Mouse (Mus musculus): ENCODE measurements at regions not wholly inside any gene's neighbourhood (a gene's known extent, or its start where the extent isn't known, plus 50 kb on each side); places are given as distances from the start of the nearest gene placed in this dataset.

DNA sequence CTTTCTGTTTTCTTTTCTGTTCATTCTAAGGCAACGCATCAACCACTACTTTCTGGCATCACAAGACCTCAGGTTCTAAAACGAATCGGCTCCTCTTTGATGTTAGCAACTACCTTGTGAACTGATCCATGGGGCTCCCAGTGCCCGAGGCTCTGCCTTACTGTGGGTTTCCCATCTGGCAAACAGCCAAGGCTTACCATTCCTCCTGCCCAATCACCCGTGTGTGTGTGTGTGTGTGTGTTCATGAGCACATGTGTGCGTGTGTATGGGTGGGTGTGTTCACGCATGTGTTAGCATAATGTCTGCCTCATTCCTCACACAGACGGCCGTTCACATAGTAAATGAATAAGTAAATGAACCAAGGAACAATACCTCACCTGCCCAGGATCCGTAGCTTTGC, 138.3 kb upstream of the Lpp start:
- no peak for DNase-seq

DNA sequence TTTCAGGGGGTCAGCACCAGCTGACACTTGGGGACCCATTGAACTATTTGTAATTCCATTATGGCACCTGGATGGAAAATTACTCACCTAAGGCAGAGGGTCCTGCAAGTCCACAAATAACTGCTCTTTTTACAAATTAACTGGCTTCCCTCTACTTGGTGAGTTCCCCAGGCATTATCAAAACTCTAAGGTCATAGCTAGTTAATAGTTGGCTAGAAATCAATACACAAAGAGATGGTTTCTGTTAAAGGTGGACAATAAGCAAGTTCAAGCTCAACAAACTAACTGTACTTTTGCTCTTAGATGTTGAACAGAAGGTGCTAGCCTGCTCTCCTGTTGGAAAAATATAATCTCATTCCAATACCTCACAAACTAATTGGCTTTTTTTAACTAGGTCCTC, 138.7 kb upstream of the Lpp start:
- no peak for DNase-seq

DNA sequence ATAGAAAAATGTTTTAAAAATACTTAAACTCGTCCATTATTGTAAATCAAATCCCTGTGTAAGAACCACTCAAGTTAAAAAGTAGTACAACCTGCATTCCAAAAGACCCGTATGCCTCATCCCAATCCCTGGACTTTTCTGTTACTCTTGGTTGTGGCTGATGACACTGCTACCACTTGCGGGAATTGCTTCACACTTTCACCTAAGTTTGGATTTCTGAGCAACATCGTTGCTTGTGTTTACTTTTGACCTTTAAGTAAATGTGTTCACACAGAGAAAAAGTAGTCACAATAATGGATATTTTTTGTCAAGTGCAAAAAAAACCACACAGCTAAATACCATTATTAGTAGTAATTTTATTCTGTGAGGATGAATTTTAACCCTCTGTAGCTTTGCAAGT, 139.2 kb upstream of the Lpp start:
- no peak for DNase-seq

DNA sequence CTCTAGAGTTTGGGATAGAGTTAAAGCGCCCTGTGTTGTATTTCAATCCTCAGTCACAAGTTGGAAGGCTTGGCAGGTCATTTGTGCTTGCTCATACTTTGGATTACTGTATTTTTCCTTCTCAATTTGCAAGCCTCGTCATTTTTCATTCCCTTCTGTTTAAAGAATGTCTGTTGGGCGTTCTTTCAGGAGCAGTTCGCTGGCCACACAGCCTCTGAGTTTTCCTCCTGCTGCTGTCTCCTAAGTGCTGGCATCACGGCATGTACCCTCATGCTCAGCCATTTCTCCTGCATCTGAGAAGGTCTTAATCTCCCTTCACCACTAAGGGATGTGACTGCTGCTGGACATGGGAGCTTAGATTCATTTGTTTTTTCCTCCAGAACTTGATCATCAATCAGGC, 146.0 kb upstream of the Lpp start:
- no peak for DNase-seq

GRCm38 (mm10) chr16:24238075-24238555, 155.2 kb upstream of the Lpp start:
- DNase-seq, result no peak

- no peak for DNase-seq
Measured at GRCm38 (mm10) chr16:24237425-24237824, 155.9 kb upstream of the Lpp start.

DNA sequence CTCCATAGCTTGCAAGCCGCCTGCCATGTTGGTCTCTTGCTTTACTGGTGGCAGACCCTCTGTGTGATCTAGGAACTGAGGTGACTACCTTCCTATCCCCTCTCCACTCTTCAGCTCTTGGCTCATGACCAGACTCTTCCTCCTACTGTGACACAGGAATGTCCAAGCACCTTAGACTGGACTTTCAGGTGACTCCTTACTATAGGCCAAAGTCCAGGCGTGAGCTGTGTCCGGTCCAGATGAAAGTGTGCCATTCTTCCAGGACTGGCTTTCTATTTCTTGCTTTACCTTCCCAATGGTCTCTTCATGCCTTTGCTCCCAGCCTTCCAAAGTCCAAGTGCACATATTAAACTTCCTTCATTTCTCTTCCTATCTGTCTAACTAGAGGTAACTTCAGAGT, 156.3 kb upstream of the Lpp start:
- no peak for DNase-seq

DNA sequence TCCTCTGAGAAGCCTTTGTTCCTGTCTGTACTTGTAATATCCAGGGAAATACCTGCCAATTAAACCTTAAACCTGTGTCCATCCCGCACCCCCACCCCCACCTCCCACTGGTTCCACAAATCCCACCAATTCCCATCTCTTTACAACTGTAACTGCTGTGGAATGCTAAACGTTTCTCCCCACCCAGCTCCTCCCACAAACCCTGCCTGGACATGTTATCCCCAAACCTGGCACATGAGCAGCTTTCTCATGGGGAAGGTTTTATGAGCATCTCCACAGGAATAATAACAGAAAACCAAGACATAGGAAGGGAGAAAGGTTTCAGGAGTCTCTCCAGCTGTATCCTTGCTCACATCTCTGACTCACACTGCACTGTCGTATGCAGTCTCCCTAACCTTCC, 156.8 kb upstream of the Lpp start:
- DNase-seq, result no peak

- DNase-seq, result no peak
Measured at GRCm38 (mm10) chr16:24234795-24235194, 158.5 kb upstream of the Lpp start.

GRCm38 (mm10) chr16:24232001-24232530, 161.2 kb upstream of the Lpp start:
- DNase-seq, result no peak

DNA sequence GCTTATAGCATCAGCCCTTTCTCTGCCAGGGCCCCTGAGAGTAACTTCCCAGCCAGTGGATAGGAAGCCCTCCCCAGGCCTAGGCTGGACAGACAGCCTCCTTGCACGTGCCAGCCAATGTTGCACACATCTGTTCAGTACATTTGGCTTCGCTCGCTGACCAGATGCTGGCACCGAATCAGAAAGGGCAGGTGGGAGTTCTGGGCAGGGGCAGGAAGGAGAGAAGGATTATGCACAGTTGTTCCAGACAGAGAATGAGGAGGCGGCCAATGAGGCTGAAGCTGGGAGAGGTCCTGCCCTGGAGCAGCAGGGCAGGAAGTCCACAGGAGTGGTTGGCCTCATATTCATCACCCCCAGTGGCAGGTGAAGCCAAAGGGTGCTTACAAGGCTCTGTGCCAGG, 161.8 kb upstream of the Lpp start:
- no peak for DNase-seq

DNA sequence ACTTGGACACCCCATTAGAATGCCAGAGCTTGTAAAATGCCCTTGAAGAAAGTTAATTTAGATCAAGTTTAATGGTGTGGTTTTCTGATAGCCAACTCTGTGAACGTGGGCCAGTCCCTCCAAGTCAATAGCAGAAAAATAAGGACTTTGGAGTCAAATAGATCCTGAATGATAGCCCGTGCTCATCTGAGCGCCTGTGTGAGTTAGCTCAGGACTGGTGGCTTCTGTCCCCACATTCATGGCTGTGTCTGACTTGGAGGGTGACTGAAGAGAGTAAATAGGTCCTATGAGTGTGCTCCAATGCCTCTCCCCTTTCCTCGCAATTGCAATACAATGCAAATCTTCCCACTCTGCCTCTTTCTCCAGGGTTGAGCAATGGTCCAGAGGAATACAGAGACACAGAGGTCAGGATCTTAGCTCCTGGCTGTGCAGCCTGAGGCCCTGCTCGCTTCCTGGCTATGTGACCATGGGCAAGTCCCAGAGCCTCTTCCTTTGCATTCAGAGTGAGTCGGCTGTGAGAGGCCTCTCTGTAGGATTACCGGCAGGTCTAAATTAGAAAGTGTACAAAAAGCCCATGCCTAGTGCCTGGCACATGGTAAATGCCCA, 164.2 kb upstream of the Lpp start:
- DNase-seq, result no peak

DNA sequence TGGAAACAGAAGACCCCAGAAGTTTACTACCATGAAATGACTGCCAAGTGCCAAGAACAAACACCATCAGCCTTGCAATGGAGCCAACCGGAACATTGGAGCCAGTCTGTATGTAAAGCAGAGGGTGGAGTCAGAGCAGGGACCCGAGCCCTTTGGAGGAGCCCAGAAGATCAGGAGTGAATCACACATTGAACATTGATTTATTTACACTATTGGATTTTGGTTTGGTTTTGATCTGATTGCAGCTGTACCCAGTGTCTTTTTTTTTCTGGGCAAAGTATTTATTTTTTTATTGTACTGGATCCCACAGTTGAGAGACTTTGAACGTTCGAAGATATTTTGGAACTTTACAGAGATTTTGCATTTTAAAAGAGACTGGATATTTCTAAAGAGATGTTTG, 167.4 kb upstream of the Lpp start:
- DNase-seq, result no peak

GRCm38 (mm10) chr16:24225090-24225489, 168.2 kb upstream of the Lpp start:
- no peak for DNase-seq

DNA sequence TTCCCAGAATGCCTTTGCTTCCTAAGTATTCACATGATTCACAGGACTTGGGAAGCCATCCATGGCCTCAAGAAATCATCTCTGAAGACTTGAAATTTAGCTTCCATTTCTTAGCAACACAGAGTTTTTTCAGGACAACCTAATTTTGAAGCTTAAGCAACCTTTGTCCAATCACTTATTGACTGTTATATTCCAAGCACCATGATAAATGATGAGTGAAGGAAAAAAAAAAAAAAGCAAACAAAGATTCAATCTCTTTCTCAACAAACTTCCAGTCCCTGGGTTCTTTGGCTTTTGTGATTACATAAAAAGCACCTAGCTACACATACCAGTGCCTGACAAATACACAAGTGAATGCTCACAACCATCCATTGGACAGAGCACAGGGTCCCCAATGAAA, 169.4 kb upstream of the Lpp start:
- no peak for DNase-seq

- DNase-seq, result no peak
Measured at GRCm38 (mm10) chr16:24223527-24223880, 169.8 kb upstream of the Lpp start.

DNA sequence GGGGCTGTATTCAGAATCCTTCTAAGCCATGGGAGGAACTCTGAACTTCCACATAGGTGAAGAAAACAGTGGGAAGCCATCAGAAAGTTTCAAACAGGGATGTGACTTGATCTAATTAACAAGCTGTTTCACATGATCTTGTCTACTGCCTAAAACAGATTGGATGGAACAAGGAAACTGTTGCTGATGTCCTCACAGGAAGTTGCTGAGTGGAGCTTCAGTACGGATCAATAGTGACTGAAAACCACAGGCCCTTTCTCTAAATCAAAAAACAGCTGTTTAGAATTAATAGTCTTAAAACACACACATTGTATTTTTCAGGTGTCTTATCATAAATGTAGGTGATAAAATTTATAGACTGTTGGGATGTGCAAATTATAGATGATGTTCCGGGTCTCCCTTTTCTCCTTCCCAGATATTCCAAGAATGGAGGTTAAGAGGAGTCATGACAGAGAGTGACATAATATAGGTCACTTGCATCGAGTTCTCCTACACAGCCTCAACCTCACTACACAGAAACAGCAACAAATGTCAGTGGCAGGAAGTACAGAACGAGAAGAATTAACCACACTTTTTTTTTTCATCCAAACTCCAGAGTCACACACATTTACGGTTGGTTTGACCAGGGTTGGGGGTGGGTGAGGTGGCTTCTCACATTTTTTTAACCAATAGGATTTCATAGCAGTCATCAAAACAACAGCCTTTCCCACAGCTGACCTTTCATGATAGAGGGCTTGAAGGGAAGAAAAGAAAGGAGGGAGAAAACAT, 170.4 kb upstream of the Lpp start:
- DNase-seq, result no peak

DNA sequence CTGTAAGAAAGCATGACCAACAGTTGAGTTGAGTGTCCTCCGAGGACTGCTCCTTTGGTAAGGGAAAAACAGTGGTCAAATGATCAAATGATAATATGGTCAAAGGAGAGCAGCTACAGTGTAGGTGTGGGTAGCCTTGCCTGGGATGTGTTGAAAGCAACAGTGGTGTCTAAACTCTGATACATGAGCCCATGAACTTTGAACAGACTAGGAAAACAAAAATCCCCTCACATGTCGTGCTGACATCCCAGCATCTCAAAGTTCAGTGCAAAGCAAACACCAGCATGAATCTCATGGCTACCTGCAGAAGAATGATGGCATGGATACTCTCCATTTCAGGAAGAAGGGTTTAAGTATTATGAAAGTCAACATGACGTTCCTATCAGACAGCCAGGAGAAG, 171.3 kb upstream of the Lpp start:
- no peak for DNase-seq

DNA sequence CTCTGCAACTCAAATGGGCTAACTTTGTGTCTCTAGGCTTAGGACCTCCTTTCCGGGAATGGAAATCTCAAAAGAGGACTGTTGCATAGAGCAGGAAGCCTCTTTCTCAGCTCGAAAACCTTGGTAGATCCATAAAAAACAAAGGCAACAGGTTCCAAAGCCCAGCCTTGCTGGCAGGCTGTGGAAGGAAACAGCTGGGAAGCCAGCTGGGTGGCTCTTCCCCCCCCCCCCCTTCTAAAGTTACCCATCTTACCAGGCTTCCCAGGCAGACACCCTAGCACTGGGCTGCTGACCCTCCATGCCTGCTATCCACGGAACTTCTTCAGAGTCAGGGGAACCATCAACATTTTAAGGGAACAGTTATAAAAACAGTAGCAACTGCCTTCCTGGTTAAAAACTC, 172.7 kb upstream of the Lpp start:
- DNase-seq, result no peak

GRCm38 (mm10) chr16:24219691-24220090, 173.6 kb upstream of the Lpp start:
- no peak for DNase-seq

DNA sequence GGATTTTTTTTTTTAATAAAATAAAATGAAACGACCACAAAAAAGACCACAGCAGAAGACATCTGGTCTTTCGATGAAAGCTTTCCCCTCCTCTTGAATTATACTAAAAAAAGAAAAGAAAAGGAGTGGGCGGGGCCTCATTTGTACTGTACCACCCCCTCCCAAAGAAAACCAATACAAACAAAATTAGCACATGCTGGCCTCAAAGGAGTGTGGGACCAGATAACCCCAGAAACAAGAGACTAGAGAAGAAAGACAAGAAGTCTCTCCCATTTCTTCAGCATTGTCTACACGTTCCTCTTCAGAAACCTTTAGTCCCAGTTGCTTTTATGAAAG, 174.5 kb upstream of the Lpp start:
- no peak for DNase-seq

GRCm38 (mm10) chr16:24218162-24218849, 175.0 kb upstream of the Lpp start:
- no peak for DNase-seq

GRCm38 (mm10) chr16:24216828-24217227, 176.5 kb upstream of the Lpp start:
- DNase-seq, result no peak

DNA sequence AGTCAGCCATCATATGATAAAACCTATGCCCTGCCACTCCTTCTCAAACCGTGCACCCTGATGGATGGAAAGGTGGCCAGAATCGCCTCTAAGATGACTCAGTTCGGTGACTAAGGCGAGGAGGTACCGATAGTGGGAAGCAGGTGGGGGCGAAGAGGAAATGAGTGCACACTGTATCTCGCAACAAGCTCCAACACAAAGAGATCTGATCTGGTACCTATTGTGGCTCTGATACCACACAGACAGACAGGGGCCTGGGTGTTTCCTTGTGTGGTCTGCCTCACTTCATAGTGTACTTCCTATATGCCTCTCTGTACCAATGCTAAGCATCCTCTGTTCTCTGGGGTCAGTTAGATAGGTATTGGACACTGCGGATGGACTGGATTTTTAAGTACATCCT, 178.0 kb upstream of the Lpp start:
- DNase-seq, result no peak

All from spleen, adult 18-20 months (tissue).